Mouse (Mus musculus) ES-E14 (cell line): Measurements from ENCODE around the gene Basp1. TPM values are rescaled to one million over a fixed set of nuclear protein-coding genes. Genes with fewer than 3 reads are reported as not detected.
A peak's percentile ranks its signal among the peaks of the same experiment; 100 is the strongest.

Experiments
- DNase-seq: peaks from one replicate; pipeline ENCODE4 v3.0.0-alpha.2; 2013; ENCODE audit warnings: low read depth, low spot score
- H3K27ac ChIP-seq: 2 replicates; pipeline ENCODE4 v1.5.1; 2012; ENCODE audit warnings: low read depth, mild to moderate bottlenecking, low read length, moderate library complexity, mixed read lengths; ENCODE audit not compliant: poor library complexity, insufficient read depth, severe bottlenecking
- H3K36me3 ChIP-seq: 2 replicates; pipeline ENCODE4 v1.6.1; 2012; ENCODE audit warnings: mild to moderate bottlenecking, low read length, moderate library complexity, mixed read lengths; ENCODE audit not compliant: control insufficient read depth, poor library complexity, insufficient read depth, severe bottlenecking
- H3K4me1 ChIP-seq, 2 experiments: fragments of 150-350 bp in 1 of 2; sonication (generic) in 1 of 2; 2 replicates each; pipeline ENCODE4 v1.6.1; 2012; ENCODE audit warnings: low read length in 2 of 2, mild to moderate bottlenecking in 1 of 2, mixed read lengths in 1 of 2; ENCODE audit not compliant: control insufficient read depth in 2 of 2, insufficient read depth in 2 of 2, poor library complexity in 1 of 2
- H3K4me3 ChIP-seq, 2 experiments: fragments of 150-350 bp in 1 of 2; sonication (generic) in 1 of 2; 2 replicates each; pipeline ENCODE4 v1.5.1; 2012; ENCODE audit warnings: low read length in 2 of 2, low read depth in 1 of 2, mild to moderate bottlenecking in 1 of 2, mixed read lengths in 1 of 2; ENCODE audit not compliant: insufficient read depth in 1 of 2, poor library complexity in 1 of 2, severe bottlenecking in 1 of 2
- H3K9ac ChIP-seq: 2 replicates; pipeline ENCODE4 v1.6.1; 2012; ENCODE audit warnings: low read depth, mild to moderate bottlenecking, low read length, mixed read lengths; ENCODE audit not compliant: poor library complexity, insufficient read depth, severe bottlenecking
- H3K9me3 ChIP-seq: fragments of 150-350 bp; sonication (generic); 2 replicates; pipeline ENCODE4 v1.6.1; 2012; ENCODE audit warnings: low read depth, mild to moderate bottlenecking, low read length; ENCODE audit not compliant: control insufficient read depth, insufficient read depth
- CHD2 ChIP-seq: IDR thresholded peaks from 2 replicates; pipeline ENCODE4 v1.6.1; 2014; ENCODE audit warnings: mild to moderate bottlenecking, low read depth, low read length, inconsistent platforms
- HCFC1 ChIP-seq: IDR thresholded peaks from 2 replicates; pipeline ENCODE4 v1.6.1; 2012; ENCODE audit warnings: low read length, inconsistent platforms, borderline replicate concordance; ENCODE audit not compliant: insufficient read depth
- MAFK ChIP-seq: IDR thresholded peaks from 2 replicates; pipeline ENCODE4 v1.6.1; 2014; ENCODE audit warnings: mild to moderate bottlenecking, low read depth, low read length, inconsistent platforms; ENCODE audit not compliant: insufficient read depth
- ZC3H11A ChIP-seq: IDR thresholded peaks from 2 replicates; pipeline ENCODE4 v1.6.1; 2012; ENCODE audit warnings: low read depth, mild to moderate bottlenecking, inconsistent platforms, low read length, borderline replicate concordance
- ZNF384 ChIP-seq: IDR thresholded peaks from 2 replicates; pipeline ENCODE4 v1.6.1; 2012; ENCODE audit warnings: low read depth, low read length, inconsistent platforms
- in situ Hi-C, 2 experiments: fragments of 600-800 bp; cut with MboI; formaldehyde crosslinking; loops; one replicate each; pipeline ENCODE4 v1.15.1; 2025; ENCODE audit warnings: low sequenced_read_pairs in 2 of 2, inconsistent platforms in 1 of 2; ENCODE audit not compliant: unreplicated experiment in 2 of 2
- total RNA-seq: library from RNA; depleted of rRNA; stranded (reverse); fragments of 300-350 nt; gene quantifications from 2 replicates; pipeline ENCODE4 v1.2.3, GENCODE M21; 2012

Basp1 gene
- total RNA-seq, 1 experiment = 120 TPM

DNA sequence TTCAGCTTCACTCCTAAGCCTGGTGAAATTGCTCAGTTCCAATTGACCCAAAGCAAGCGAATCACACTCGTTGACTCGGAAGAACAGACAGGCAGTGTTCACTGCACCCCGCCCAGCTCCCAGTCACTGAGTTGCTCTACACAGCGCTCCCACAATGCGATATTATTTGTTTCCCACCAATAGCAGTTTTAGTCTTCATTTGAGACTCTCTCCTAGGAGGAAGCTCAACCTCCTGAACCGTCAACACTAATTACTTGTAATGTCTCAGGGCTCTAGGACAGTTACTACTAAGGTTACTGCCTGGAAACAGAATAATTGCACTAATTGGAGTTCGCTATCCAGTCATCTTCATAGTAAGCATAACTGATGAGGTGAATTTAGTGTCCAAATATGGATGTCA lies 13.3 kb downstream of the Basp1 start:
- Histone ChIP-seq H3K36me3 (peaks cover 5% of the 10 kb centered on the region), H3K9me3 (no peaks in the 10 kb centered on the region), H3K4me3 (no peak overlapping the region), H3K9ac (no peak overlapping the region), H3K4me1 (peaks cover 0 to 5% of the 10 kb centered on the region in 2 experiments; a peak in 3 of 4 replicates), H3K27ac (no peak overlapping the region)
- in situ Hi-C loops = loop anchor here in 1 of 2 experiments (25.0 kb wide), 3 partner anchors 263 to 813 kb away; no protein-coding TSS in a partner anchor
- TF ChIP-seq HCFC1 (no peak), CHD2 (no peak), ZNF384 (no peak), ZC3H11A (no peak), MAFK (no peak)
- no peak for DNase-seq

DNA sequence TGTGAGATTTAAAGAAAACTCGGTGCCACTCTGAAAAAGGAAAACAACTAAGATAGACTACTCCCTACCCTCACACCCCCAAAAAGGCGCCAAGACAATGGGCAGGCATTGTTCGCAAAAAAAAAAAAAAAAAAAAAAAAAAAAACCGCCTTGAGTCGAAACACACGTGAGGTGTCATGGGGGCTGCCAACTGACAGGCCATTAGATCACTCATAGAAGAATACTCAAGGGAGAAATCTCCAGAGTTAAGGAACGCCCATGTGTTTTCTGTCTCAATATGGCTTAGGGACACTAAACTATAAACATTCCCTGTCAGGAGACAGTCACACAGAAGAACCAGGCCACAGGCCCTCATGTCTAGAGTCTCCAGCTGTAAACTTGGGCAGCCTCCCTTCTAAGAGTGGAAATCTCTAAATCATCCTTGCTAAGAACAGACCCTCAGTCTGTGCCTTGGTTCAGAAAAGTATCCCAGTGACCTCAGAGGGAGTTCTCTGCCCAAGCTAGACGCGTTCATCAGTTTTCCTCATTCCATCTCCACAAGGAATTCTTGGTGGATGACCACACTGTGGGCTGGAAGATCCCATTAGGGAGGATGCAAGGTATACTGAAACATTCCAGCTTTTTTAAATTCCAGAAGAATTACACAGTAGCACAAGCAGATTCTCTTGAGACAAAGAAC lies 17.5 kb downstream of the Basp1 start:
- in situ Hi-C loops = no loop called here
- H3K9ac ChIP-seq = no peak overlapping the region
- TF ChIP-seq ZNF384 (peak; percentile 79), HCFC1 (no peak), MAFK (no peak)
- DNase-seq = no peak
- no peak overlapping the region for H3K4me3 ChIP-seq
- peaks cover 6% of the 10 kb centered on the region for H3K36me3 ChIP-seq
- no peaks in the 10 kb centered on the region for H3K9me3 ChIP-seq
- no peak overlapping the region for H3K27ac ChIP-seq
- peaks cover 0 to 2% of the 10 kb centered on the region in 2 experiments; a peak in 1 of 4 replicates for H3K4me1 ChIP-seq

DNA sequence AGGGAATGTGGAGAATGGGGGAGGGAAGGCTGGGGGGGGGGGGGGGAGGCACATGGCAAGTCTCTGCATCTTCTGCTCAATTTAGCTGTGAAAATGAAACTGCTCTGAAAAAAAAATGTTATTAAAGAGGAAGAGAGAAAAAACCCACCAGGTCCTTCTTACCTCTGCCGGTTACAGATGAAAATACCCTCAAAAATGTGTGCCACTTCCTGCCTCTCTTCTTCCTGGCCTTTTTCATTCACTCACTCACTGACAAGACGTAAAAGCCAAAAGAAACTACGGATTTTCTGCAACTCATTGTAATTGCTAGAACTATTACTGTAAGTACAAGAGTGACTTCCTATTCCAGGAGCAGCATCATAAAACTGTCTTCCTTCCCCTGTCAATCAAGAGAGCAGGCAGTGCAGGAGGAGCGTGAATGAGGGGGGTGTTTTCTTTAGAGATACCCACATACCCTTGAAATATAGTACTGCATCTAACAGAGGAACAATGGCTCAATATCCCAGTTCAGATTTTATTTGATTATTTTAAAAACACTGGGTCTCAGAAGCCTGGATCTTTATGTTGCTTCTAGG lies 21.0 kb downstream of the Basp1 start:
- no peaks in the 10 kb centered on the region for H3K4me1 ChIP-seq
- no peak overlapping the region for H3K9ac ChIP-seq
- TF ChIP-seq ZC3H11A (no peak), MAFK (no peak), HCFC1 (no peak), CHD2 (no peak), ZNF384 (no peak)
- no peak overlapping the region for H3K4me3 ChIP-seq
- DNase-seq = no peak
- in situ Hi-C loops = no loop called here
- peaks cover 10% of the 10 kb centered on the region for H3K36me3 ChIP-seq
- no peak overlapping the region for H3K27ac ChIP-seq
- no peaks in the 10 kb centered on the region for H3K9me3 ChIP-seq

DNA sequence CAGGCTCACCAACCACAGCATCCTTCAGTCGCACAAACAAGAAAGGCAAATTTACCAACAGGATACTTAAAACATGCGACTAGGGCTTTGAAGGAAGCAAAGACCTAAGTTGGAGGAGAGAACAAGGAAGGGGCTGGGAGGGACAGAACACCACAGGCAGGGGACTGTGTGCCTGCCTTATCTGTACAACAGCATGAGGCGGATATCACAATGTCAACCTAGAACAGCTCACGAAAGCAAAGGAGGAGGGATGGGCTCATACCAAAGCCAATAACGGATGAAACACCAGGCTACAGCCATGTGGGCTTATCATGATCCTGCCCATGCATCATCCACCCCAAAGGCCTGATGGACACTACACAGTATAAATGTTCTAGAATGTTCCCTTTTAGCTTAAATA lies 22.4 kb downstream of the Basp1 start:
- in situ Hi-C loops = no loop called here
- Histone ChIP-seq H3K4me3 (no peak overlapping the region), H3K9ac (no peak overlapping the region), H3K4me1 (no peaks in the 10 kb centered on the region), H3K36me3 (peaks cover 10% of the 10 kb centered on the region), H3K27ac (no peak overlapping the region), H3K9me3 (no peaks in the 10 kb centered on the region)
- TF ChIP-seq MAFK (no peak), HCFC1 (no peak), CHD2 (no peak), ZC3H11A (no peak), ZNF384 (no peak)
- DNase-seq = no peak
